Mouse (Mus musculus): ENCODE results near the gene Hsd17b2.

- TF ChIP-seq CTCF (conservative IDR thresholded peaks at IDR 0.05; ENCODE audit: insufficient read depth, insufficient read length, low read depth, low read length), result no peak
- TF ChIP-seq POLR2A (IDR thresholded peaks at IDR 0.05; ENCODE audit: low read depth, low read length), result no peak
Measured at GRCm38 (mm10) chr8:117670461-117670860, 31.2 kb upstream of the Hsd17b2 start.
